Mouse (Mus musculus) hindbrain, embryonic 12.5 days (tissue): Measurements from ENCODE around the gene Rplp0. TPM values are rescaled to one million over a fixed set of nuclear protein-coding genes. Genes with fewer than 3 reads are reported as not detected.

Source experiments
- microRNA-seq: library from miRNA; unstranded; fragments of <30 nt; microRNA quantifications from one replicate; pipeline ENCODE4, GENCODE M21; 2017
- polyA plus RNA-seq: library from polyadenylated mRNA; unstranded; fragments of >200 nt; fragmentation: Nextera tagmentation; extraction: Ambion mirVana; gene quantifications from 2 replicates; pipeline ENCODE4 v1.2.1, GENCODE M21; 2016

The Rplp0 gene
- polyA plus RNA-seq, 1 experiment from 2014 or later, result 900 TPM

Small RNAs within 50 kb of the gene (microRNA-seq; reads per million reads assigned to microRNA genes)
- not detected for gene Mir7029

Other genes with a start within 250 kb of the Rplp0 start
- 306 and 309 TPM in 2 replicates for gene Srsf9, start 232.3 kb upstream of the Rplp0 start, polyA plus RNA-seq
- 31.6 and 38.6 TPM in 2 replicates for gene Gatc, start 218.3 kb upstream of the Rplp0 start, polyA plus RNA-seq
- 49.5 and 54.5 TPM in 2 replicates for gene Triap1, start 218.2 kb upstream of the Rplp0 start, polyA plus RNA-seq
- 728 and 823 TPM in 2 replicates for gene Cox6a1, start 210.5 kb upstream of the Rplp0 start, polyA plus RNA-seq
- gene Msi1, start 129.9 kb upstream of the Rplp0 start, polyA plus RNA-seq, result 128 and 131 TPM in 2 replicates
- not detected in 2 replicates for gene Pla2g1b, start 93.2 kb upstream of the Rplp0 start, polyA plus RNA-seq
- 23.1 and 24.7 TPM in 2 replicates for gene Sirt4, start 74.7 kb upstream of the Rplp0 start, polyA plus RNA-seq
- 34.0 and 39.2 TPM in 2 replicates for gene Pxn, start 52.8 kb upstream of the Rplp0 start, polyA plus RNA-seq
- gene Gcn1l1, start 5.8 kb downstream of the Rplp0 start, polyA plus RNA-seq, result 57.6 and 62.5 TPM in 2 replicates
- 19.7 and 20.6 TPM in 2 replicates for gene Rab35, start 72.4 kb downstream of the Rplp0 start, polyA plus RNA-seq
- gene Bicdl1, start 172.2 kb downstream of the Rplp0 start, polyA plus RNA-seq, result 20.5 and 20.8 TPM in 2 replicates